In genomic region chrX:10330246-10330645, GRCm38 (mm10) we compare ENCODE assay signal across 21 mouse cellular contexts.
A peak's percentile ranks its signal among the peaks of the same experiment; 100 is the strongest.
DNase-seq lines count a peak whose midpoint lies in the region; ATAC-seq and TF ChIP-seq lines count a peak whose summit lies in the region.
"Had no signal": no experiment of that assay in that cellular context is flagged by ENCODE, and none has a peak within 500 bp of the region (broad histone marks: within the 10 kb centered on the region; RNA-seq: fewer than 3 reads in every experiment).

No protein-coding gene starts in this region.

- H3K9me3 ChIP-seq in heart, embryonic 11.5 days (replicated peaks; ENCODE audit: control insufficient read depth, low read length): no peaks in the 10 kb centered on the region
- H3K9me3 ChIP-seq: embryonic facial prominence, embryonic 10.5 days; heart, embryonic 15.5 days; hindbrain, embryonic 12.5 days had no signal

- no peaks in the 10 kb centered on the region for H3K4me1 ChIP-seq in heart, embryonic 11.5 days (ENCODE audit: control insufficient read depth, insufficient read depth, low read length)
- H3K4me1 ChIP-seq in kidney, adult 2 months (ENCODE audit: control insufficient read depth, insufficient read depth, low read length): no peaks in the 10 kb centered on the region
- H3K4me1 ChIP-seq: embryonic facial prominence, embryonic 10.5 days; heart, embryonic 15.5 days; hindbrain, embryonic 12.5 days had no signal

- no peak for ATAC-seq in heart, embryonic 11.5 days (replicated peaks; ENCODE audit: insufficient number of reproducible peaks, low FRiP score, low TSS enrichment)
- ATAC-seq: forebrain, embryonic 16.5 days; hindbrain, embryonic 16.5 days; inflammation-experienced regulatory T-cells, adult 6 months; intestine, postnatal 0 days had no signal

- no peaks in the 10 kb centered on the region for H3K36me3 ChIP-seq in heart, embryonic 11.5 days (ENCODE audit: control insufficient read depth, insufficient read depth, low read length)
- H3K36me3 ChIP-seq in kidney, adult 2 months (ENCODE audit: control insufficient read depth, insufficient read depth, low read length): no peaks in the 10 kb centered on the region
- H3K36me3 ChIP-seq: embryonic facial prominence, embryonic 10.5 days; heart, embryonic 15.5 days; hindbrain, embryonic 12.5 days had no signal

- peak; percentile 14 to 50 for DNase-seq in heart, adult 18-20 months
- DNase-seq in kidney, adult 2 months: peak; percentile 1
- no peak for DNase-seq in kidney, postnatal 10 days
- peak; percentile 52 for DNase-seq in adipocyte (ENCODE audit: low spot score)
- DNase-seq in fibroblast of lung, adult 2 months (ENCODE audit: low read depth): peak; percentile 14
- no peak for DNase-seq in spleen, postnatal 36 days (ENCODE audit: low spot score in 2 of 2)
- no peak for DNase-seq in retina, postnatal 1 day
- DNase-seq: adrenal gland, postnatal 10 days; cerebellum, adult 2 months; cerebellum, postnatal 10 days; gastrocnemius, postnatal 14 days; heart, postnatal 14 days; kidney, adult 9 months had no signal

- no peak overlapping the region for H3K4me3 ChIP-seq in heart, embryonic 11.5 days (ENCODE audit: low read depth, low read length)
- H3K4me3 ChIP-seq in kidney, adult 2 months (ENCODE audit: insufficient read depth, low read depth, low read length): no peak overlapping the region
- H3K4me3 ChIP-seq: embryonic facial prominence, embryonic 10.5 days; heart, embryonic 15.5 days; hindbrain, embryonic 12.5 days had no signal

- 61% methylated on average over 1 of the region's 1 CpGs for WGBS in heart, embryonic 11.5 days (ENCODE audit: insufficient replicate concordance)
- WGBS in kidney, adult 2 months: 61% methylated on average over 1 of the region's 1 CpGs

- no peak for TF ChIP-seq POLR2A in kidney, adult 2 months (IDR thresholded peaks at IDR 0.05; ENCODE audit: low read depth, low read length)

- no peaks in the 10 kb centered on the region for H3K27me3 ChIP-seq in heart, embryonic 11.5 days (ENCODE audit: control insufficient read depth, insufficient read depth, low read length)
- H3K27me3 ChIP-seq in kidney, adult 2 months (replicated peaks; ENCODE audit: control insufficient read depth, insufficient read depth, low read length): no peaks in the 10 kb centered on the region
- H3K27me3 ChIP-seq: heart, embryonic 15.5 days; hindbrain, embryonic 12.5 days had no signal

- no peak for TF ChIP-seq CTCF in kidney, adult 2 months (conservative IDR thresholded peaks at IDR 0.05; ENCODE audit: insufficient read depth, insufficient read length, low read depth, low read length)

- H3K27ac ChIP-seq in heart, embryonic 11.5 days (ENCODE audit: low read depth, low read length): no peak overlapping the region
- no peak overlapping the region for H3K27ac ChIP-seq in kidney, adult 2 months (ENCODE audit: insufficient read depth, low read depth, low read length)
- H3K27ac ChIP-seq: embryonic facial prominence, embryonic 10.5 days; heart, embryonic 15.5 days; hindbrain, embryonic 12.5 days had no signal

- H3K4me2 ChIP-seq in heart, embryonic 11.5 days: no peak overlapping the region
- H3K4me2 ChIP-seq: heart, embryonic 15.5 days; hindbrain, embryonic 12.5 days had no signal

- H3K9ac ChIP-seq in heart, embryonic 11.5 days (ENCODE audit: low read depth, low read length): no peak overlapping the region
- H3K9ac ChIP-seq: heart, embryonic 15.5 days; hindbrain, embryonic 12.5 days had no signal

Comparison
In these comparisons a context has a peak if more than half of its experiments do, and no peak if none do; other contexts are left out.
1. DNase-seq: peak in heart, adult 18-20 months (2 of 2), kidney, adult 2 months (single experiment), adipocyte (single experiment) and fibroblast of lung, adult 2 months (single experiment); none in kidney, postnatal 10 days (single experiment), spleen, postnatal 36 days (0 of 2) and retina, postnatal 1 day (single experiment).